Mouse (Mus musculus) forebrain, embryonic 13.5 days (tissue): ENCODE measurements at regions not wholly inside any gene's neighbourhood (a gene's known extent, or its start where the extent isn't known, plus 50 kb on each side); places are given as distances from the start of the nearest gene placed in this dataset.
A peak's percentile ranks its signal among the peaks of the same experiment; 100 is the strongest.

Experiments
- ATAC-seq: fragments of 200-750 bp; cut with Nextera tagmentation; 2 replicates; pipeline ENCODE4 v1.8.0; 2017
- H3K27ac ChIP-seq: fragments of 300-500 bp; sonication (generic); 2 replicates; pipeline ENCODE4 v1.5.1; 2015; ENCODE audit warnings: inconsistent platforms, mild to moderate bottlenecking, moderate library complexity
- H3K27me3 ChIP-seq: fragments of 300-500 bp; sonication (generic); 2 replicates; pipeline ENCODE4 v1.6.1; 2015; ENCODE audit warnings: mild to moderate bottlenecking, inconsistent platforms
- H3K36me3 ChIP-seq: fragments of 300-500 bp; sonication (generic); 2 replicates; pipeline ENCODE4 v1.6.1; 2015; ENCODE audit warnings: mild to moderate bottlenecking, inconsistent platforms; ENCODE audit not compliant: poor library complexity, severe bottlenecking
- H3K4me1 ChIP-seq: fragments of 300-500 bp; sonication (generic); 2 replicates; pipeline ENCODE4 v1.6.1; 2015; ENCODE audit warnings: inconsistent platforms
- H3K4me2 ChIP-seq: fragments of 300-500 bp; sonication (generic); 2 replicates; pipeline ENCODE4 v1.6.1; 2015; ENCODE audit warnings: inconsistent platforms, mild to moderate bottlenecking, moderate library complexity
- H3K4me3 ChIP-seq: fragments of 300-500 bp; sonication (generic); 2 replicates; pipeline ENCODE4 v1.5.1; 2015; ENCODE audit warnings: mild to moderate bottlenecking, inconsistent platforms
- H3K9ac ChIP-seq: fragments of 300-500 bp; sonication (generic); 2 replicates; pipeline ENCODE4 v1.6.1; 2015; ENCODE audit warnings: mild to moderate bottlenecking, inconsistent platforms
- H3K9me3 ChIP-seq: fragments of 300-500 bp; sonication (generic); replicated peaks from 2 replicates; pipeline ENCODE4 v1.6.1; 2016; ENCODE audit warnings: inconsistent platforms
- WGBS: fragments of 180-500 bp; shearing (Covaris S2); methylation state at CpG from one replicate; pipeline ENCODE4 v1.1.7; 2015; 5-methylcytosine and 5-hydroxymethylcytosine counted together

DNA sequence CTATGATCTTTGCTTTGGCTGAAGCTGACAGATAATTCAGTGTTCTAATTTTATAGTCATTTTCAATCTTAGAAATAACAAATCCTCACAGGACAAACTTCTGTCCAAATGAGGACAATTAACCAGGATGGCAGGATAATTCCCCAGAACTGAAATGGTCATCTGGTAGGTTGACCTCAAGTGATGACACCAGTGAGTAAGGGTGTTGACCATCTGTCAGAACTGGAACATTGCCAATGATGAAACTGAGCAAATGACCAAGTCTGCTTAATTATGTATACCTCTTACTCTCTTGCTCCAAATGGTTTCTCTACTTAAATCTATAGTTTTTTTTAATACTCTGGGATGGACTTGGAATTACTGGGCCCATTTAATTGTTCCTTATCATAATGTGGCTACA, 1336.9 kb upstream of the Tenm3 start:
- Histone ChIP-seq H3K27me3 (no peaks in the 10 kb centered on the region), H3K9ac (no peak overlapping the region), H3K4me3 (no peak overlapping the region), H3K4me1 (no peaks in the 10 kb centered on the region), H3K4me2 (no peak overlapping the region), H3K9me3 (no peaks in the 10 kb centered on the region), H3K27ac (no peak overlapping the region), H3K36me3 (no peaks in the 10 kb centered on the region)
- ATAC-seq = no peak

GRCm38 (mm10) chr8:50164773-50165454, 1321.2 kb upstream of the Tenm3 start:
- Histone ChIP-seq H3K9ac (no peak overlapping the region), H3K4me3 (no peak overlapping the region), H3K4me2 (no peak overlapping the region), H3K36me3 (no peaks in the 10 kb centered on the region), H3K9me3 (no peaks in the 10 kb centered on the region), H3K27me3 (no peaks in the 10 kb centered on the region), H3K27ac (no peak overlapping the region), H3K4me1 (no peaks in the 10 kb centered on the region)
- no peak for ATAC-seq
- 68% methylated on average over 2 of the region's 2 CpGs for WGBS

GRCm38 (mm10) chr8:50161076-50161475, 1317.3 kb upstream of the Tenm3 start:
- 89% methylated on average over 3 of the region's 3 CpGs for WGBS
- Histone ChIP-seq H3K36me3 (no peaks in the 10 kb centered on the region), H3K9ac (no peak overlapping the region), H3K4me2 (no peak overlapping the region), H3K4me3 (no peak overlapping the region), H3K4me1 (no peaks in the 10 kb centered on the region), H3K9me3 (no peaks in the 10 kb centered on the region), H3K27ac (no peak overlapping the region), H3K27me3 (no peaks in the 10 kb centered on the region)
- no peak for ATAC-seq

DNA sequence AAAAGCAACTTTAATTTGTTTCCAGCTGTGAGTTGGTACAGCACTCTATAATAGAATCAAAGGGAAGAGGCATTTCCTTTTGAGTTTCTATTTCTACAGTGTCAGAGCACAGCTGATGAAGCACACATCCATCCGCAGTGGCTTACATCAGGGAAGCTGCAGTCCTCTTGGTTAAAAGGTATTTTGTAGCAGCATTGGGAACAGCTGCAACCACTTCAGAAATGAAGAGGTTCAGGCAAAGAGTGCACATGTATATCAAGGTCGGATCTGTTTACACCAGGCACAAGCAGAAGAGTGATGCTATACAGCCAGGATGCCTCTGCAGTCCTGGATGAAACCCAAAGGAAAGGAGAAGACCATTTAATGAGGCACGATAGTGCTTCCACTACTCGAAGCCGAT, 1316.6 kb upstream of the Tenm3 start:
- Histone ChIP-seq H3K27me3 (no peaks in the 10 kb centered on the region), H3K4me2 (no peak overlapping the region), H3K9ac (no peak overlapping the region), H3K36me3 (no peaks in the 10 kb centered on the region), H3K27ac (no peak overlapping the region), H3K4me3 (no peak overlapping the region), H3K9me3 (no peaks in the 10 kb centered on the region), H3K4me1 (no peaks in the 10 kb centered on the region)
- 73% methylated on average over 5 of the region's 5 CpGs for WGBS
- peak; percentile 59; the same call in 1 of the 2 replicates for ATAC-seq

DNA sequence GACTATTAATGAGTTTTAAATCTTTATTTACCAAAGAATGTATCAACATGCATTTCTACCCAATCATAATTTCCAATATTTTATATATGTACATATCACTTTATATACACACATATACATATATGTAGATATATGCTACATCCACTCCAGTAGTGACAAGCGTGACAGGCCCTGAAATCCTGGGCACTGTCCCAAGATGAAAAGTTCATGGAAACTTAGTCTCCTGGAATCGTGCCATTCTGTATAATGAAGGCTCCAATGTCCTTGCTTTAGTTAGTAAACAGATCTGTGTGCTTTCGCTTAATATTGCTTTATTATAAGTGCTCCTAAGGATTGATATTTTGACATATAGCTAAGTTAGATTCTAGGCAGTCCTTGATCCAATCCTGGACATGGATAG, 1296.1 kb upstream of the Tenm3 start:
- Histone ChIP-seq H3K4me3 (no peak overlapping the region), H3K36me3 (no peaks in the 10 kb centered on the region), H3K9me3 (no peaks in the 10 kb centered on the region), H3K4me2 (no peak overlapping the region), H3K9ac (no peak overlapping the region), H3K4me1 (no peaks in the 10 kb centered on the region), H3K27ac (no peak overlapping the region), H3K27me3 (no peaks in the 10 kb centered on the region)
- ATAC-seq = no peak
- 87% methylated on average over 3 of the region's 3 CpGs for WGBS

GRCm38 (mm10) chr8:50120041-50120440, 1276.3 kb upstream of the Tenm3 start:
- no peak overlapping the region for H3K9ac ChIP-seq
- H3K27me3 ChIP-seq = no peaks in the 10 kb centered on the region
- H3K27ac ChIP-seq = no peak overlapping the region
- no peak for ATAC-seq
- no peak overlapping the region for H3K4me2 ChIP-seq
- no peaks in the 10 kb centered on the region for H3K9me3 ChIP-seq
- no peaks in the 10 kb centered on the region for H3K4me1 ChIP-seq
- no peak overlapping the region for H3K4me3 ChIP-seq
- 85% methylated on average over 9 of the region's 9 CpGs for WGBS
- no peaks in the 10 kb centered on the region for H3K36me3 ChIP-seq

GRCm38 (mm10) chr8:50082378-50082777, 1238.6 kb upstream of the Tenm3 start:
- no peak overlapping the region for H3K4me3 ChIP-seq
- 71% methylated on average over 6 of the region's 6 CpGs for WGBS
- peak; percentile 59 for ATAC-seq
- no peak overlapping the region for H3K27ac ChIP-seq
- no peak overlapping the region for H3K4me2 ChIP-seq
- H3K36me3 ChIP-seq = no peaks in the 10 kb centered on the region
- no peak overlapping the region for H3K9ac ChIP-seq
- no peaks in the 10 kb centered on the region for H3K27me3 ChIP-seq
- H3K9me3 ChIP-seq = no peaks in the 10 kb centered on the region
- no peaks in the 10 kb centered on the region for H3K4me1 ChIP-seq

DNA sequence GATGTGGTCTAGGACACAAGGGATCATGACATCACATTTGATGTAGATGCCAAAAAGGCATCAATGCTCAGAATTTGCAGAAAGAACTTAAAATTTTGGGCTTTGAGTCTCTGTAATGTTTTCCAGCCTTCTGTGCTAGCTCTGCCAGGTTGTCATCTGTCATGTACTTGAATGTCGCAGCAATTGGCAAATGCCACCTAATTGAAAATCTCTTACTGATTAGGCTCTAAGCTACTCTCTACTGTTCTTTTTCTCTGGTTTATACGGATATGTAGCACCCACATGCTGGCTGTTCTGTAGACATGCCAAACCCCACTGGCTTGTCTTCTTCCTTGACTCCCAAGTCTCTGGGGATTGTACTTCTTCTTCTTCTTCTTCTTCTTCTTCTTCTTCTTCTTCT, 1193.3 kb upstream of the Tenm3 start:
- Histone ChIP-seq H3K4me1 (no peaks in the 10 kb centered on the region), H3K4me2 (no peak overlapping the region), H3K27me3 (no peaks in the 10 kb centered on the region), H3K36me3 (no peaks in the 10 kb centered on the region), H3K27ac (no peak overlapping the region), H3K9ac (no peak overlapping the region), H3K9me3 (no peaks in the 10 kb centered on the region), H3K4me3 (no peak overlapping the region)
- WGBS = 85% methylated on average over 2 of the region's 2 CpGs
- ATAC-seq = no peak

GRCm38 (mm10) chr8:50027544-50027943, 1183.8 kb upstream of the Tenm3 start:
- H3K4me2 ChIP-seq = no peak overlapping the region
- H3K4me3 ChIP-seq = no peak overlapping the region
- H3K27ac ChIP-seq = no peak overlapping the region
- H3K9ac ChIP-seq = no peak overlapping the region
- no peaks in the 10 kb centered on the region for H3K9me3 ChIP-seq
- no peaks in the 10 kb centered on the region for H3K4me1 ChIP-seq
- no peak for ATAC-seq
- WGBS = 84% methylated on average over 6 of the region's 6 CpGs
- H3K27me3 ChIP-seq = no peaks in the 10 kb centered on the region
- no peaks in the 10 kb centered on the region for H3K36me3 ChIP-seq

DNA sequence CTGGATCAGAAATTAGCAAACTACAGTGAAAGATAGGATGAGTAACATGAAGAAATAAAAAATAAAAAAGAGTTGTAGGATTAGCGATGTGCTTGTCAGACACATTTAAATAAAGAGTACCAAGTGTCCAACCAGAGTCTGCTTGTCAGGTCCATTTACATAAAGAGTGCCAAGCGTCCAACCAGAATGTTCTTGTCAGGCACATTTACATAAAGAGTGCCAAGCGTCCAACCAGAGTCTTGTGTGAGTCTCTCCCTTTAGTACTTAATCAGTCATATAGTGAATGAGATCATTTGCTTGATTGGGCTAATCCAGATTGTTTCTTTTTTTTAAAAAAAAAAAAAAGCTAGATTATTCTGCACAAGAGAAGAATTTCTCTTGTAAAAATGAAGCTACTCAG, 1163.8 kb upstream of the Tenm3 start:
- no peaks in the 10 kb centered on the region for H3K4me1 ChIP-seq
- H3K36me3 ChIP-seq = 0 out of 2 replicates have a peak, but pooled peaks cover 3% of the 10 kb centered on the region
- peak; percentile 55; the same call in 1 of the 2 replicates for ATAC-seq
- H3K9ac ChIP-seq = no peak overlapping the region
- no peaks in the 10 kb centered on the region; the same call in 1 of the 2 replicates for H3K9me3 ChIP-seq
- H3K4me3 ChIP-seq = no peak overlapping the region
- H3K4me2 ChIP-seq = no peak overlapping the region
- no peaks in the 10 kb centered on the region for H3K27me3 ChIP-seq
- WGBS = 56% methylated on average over 3 of the region's 3 CpGs
- no peak overlapping the region for H3K27ac ChIP-seq

DNA sequence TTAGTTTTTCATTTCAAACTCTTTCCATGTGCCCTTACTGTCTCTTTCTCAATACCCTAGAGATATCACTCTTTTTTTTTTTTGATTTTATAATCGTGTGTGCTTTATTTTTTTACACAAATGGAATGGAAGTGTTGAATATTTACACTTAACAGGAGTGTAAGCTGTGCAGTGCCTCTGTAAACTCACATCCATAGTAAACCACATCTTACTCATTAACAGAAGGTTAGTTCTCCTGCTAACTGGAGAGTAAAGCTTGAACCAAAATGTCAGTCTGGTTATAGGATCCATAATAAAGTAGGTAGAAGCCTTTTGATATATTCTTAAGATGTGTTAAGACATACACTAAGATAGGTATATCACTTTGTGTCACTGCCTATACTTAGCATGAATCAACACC, 1160.5 kb upstream of the Tenm3 start:
- ATAC-seq = no peak
- H3K4me3 ChIP-seq = no peak overlapping the region
- no peaks in the 10 kb centered on the region for H3K9me3 ChIP-seq
- no peaks in the 10 kb centered on the region for H3K36me3 ChIP-seq
- peaks cover 7% of the 10 kb centered on the region; the same call in 1 of the 2 replicates for H3K27me3 ChIP-seq
- 66% methylated on average over 1 of the region's 1 CpGs for WGBS
- H3K4me2 ChIP-seq = no peak overlapping the region
- H3K27ac ChIP-seq = no peak overlapping the region
- H3K9ac ChIP-seq = no peak overlapping the region
- H3K4me1 ChIP-seq = no peaks in the 10 kb centered on the region

DNA sequence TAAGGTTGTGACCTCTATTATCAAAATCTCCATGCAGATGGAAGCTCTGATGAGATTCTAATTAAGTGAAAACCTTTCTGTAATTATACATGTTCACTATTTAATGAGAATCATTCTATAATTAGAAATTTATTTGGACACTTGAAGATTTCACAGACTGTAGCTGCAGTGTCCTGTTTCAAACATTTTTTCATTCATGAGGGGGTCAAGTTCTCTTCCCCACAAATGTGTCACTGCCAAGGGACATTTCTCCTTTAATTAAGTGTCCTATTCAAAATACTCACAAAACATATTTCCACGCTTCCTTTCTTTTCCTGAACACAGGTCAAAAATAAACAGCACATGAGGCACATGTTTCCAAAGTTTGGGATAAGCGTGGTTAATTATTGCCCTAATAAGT, 1159.9 kb upstream of the Tenm3 start:
- Histone ChIP-seq H3K36me3 (no peaks in the 10 kb centered on the region), H3K27ac (no peak overlapping the region), H3K9me3 (no peaks in the 10 kb centered on the region), H3K27me3 (peaks cover 7% of the 10 kb centered on the region; the same call in 1 of the 2 replicates), H3K4me3 (no peak overlapping the region), H3K4me1 (no peaks in the 10 kb centered on the region), H3K4me2 (no peak overlapping the region), H3K9ac (no peak overlapping the region)
- no peak for ATAC-seq
- 69% methylated on average over 2 of the region's 2 CpGs for WGBS
